Mouse (Mus musculus) urinary bladder, adult 18-20 months (tissue): ENCODE measurements at regions not wholly inside any gene's neighbourhood (a gene's known extent, or its start where the extent isn't known, plus 50 kb on each side); places are given as distances from the start of the nearest gene placed in this dataset.

Experiments
- DNase-seq, 2 experiments: peaks; one replicate each; pipeline ENCODE4 v3.0.0; 2022; ENCODE audit warnings: low spot score in 2 of 2, mixed read lengths in 2 of 2

- peak in 1 of 2 experiments; percentile 8 for DNase-seq
These were observed 375.2 kb downstream of the Shisa9 start for GRCm38 (mm10) chr16:12359116-12359515.

- no peak for DNase-seq
These were observed 405.6 kb downstream of the Shisa9 start for GRCm38 (mm10) chr16:12389545-12389944.

GRCm38 (mm10) chr16:12435697-12436221 lies 451.8 kb downstream of the Shisa9 start:
- no peak for DNase-seq

DNA sequence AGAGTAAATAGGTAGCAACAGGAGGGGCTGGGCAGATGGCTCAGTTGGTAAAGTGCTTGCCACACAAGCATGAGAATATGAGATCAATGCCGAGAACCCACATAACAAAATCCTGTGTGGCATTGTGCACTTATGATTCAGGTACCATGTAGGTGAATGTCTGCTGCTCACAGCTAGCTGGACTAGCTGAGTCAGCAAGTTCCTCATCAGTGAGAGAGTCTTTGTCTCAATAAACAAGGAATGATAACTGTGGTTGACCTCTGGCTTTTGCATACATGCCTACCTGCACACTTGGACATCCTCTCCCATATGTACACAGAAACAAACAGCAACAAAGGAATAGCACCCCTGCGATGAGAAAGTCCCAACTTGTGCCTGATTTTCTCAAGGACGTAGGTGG lies 454.7 kb downstream of the Shisa9 start:
- no peak for DNase-seq

DNA sequence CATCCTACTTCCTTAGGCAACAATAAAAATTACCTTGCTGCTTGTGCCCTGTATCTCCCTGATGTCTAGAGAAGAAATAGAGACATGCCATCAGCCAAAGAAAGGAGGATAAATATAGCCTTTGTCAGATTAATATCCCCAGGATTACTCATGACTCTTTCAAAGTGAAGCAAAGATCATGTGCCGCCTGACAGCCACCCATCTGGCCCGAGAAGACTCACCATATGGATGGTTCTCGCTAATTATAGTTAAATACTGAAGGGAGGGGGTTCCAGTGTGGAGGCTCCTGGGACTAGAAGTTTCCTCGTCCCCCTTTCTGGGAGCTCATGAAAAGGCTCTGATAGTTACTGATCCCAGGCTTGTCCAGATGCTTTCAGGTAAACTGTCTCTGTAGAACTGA lies 470.9 kb downstream of the Shisa9 start:
- DNase-seq, result no peak
